ENCODE assay signal across 14 mouse cellular contexts in the genomic region with DNA sequence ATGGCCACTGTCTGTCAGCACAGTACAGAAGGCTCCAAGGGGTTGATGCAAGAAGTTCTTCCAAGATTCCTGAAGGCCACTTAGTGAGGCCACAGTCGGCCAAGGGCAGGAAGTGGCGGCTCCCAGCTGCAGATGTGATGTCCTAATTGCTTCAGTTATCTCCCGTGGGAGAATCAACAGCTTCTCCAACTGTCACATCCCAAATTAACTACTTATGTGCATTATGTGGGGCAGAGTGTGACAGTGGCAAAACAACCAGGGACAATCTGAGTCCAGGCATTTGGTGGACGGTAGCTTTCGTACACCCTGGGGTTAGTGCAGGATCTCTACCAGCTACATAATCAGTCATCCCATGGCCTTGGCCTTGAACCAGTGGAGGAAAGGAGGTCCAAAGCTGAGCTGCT.
A peak's percentile ranks its signal among the peaks of the same experiment; 100 is the strongest.
DNase-seq lines count a peak whose midpoint lies in the region; ATAC-seq lines count a peak whose summit lies in the region.
"Had no signal": no experiment of that assay in that cellular context is flagged by ENCODE, and none has a peak within 500 bp of the region (broad histone marks: within the 10 kb centered on the region; RNA-seq: fewer than 3 reads in every experiment).

No protein-coding gene starts in this region.

- no peak for ATAC-seq in heart, embryonic 11.5 days (replicated peaks; ENCODE audit: insufficient number of reproducible peaks, low FRiP score, low TSS enrichment)
- ATAC-seq in hindbrain, embryonic 13.5 days (ENCODE audit: low FRiP score), result no peak
- no peak for ATAC-seq in forebrain, embryonic 13.5 days
- ATAC-seq: inflammation-experienced regulatory T-cells, adult 6 months; midbrain, embryonic 13.5 days had no signal

- peak; percentile 97 for DNase-seq in heart, adult 11 months
- peak; percentile 53 for DNase-seq in kidney, postnatal 14 days
- DNase-seq in kidney, postnatal 36 days, result no peak
- DNase-seq in adipocyte (ENCODE audit: low spot score), result peak; percentile 69
- peak; percentile 8 to 18 for DNase-seq in gastrocnemius, adult 8-10 months (ENCODE audit: low spot score in 2 of 2)
- DNase-seq: cerebellum, adult 9-10 months; layer of hippocampus, postnatal 36 days; thymus, postnatal 14 days had no signal

- H3K27me3 ChIP-seq in heart, embryonic 11.5 days (ENCODE audit: control insufficient read depth, insufficient read depth, low read length), result no peaks in the 10 kb centered on the region
- no peaks in the 10 kb centered on the region for H3K27me3 ChIP-seq in hindbrain, embryonic 13.5 days
- H3K27me3 ChIP-seq in forebrain, embryonic 13.5 days, result no peaks in the 10 kb centered on the region
- H3K27me3 ChIP-seq: limb, embryonic 13.5 days; midbrain, embryonic 13.5 days had no signal

- no peak overlapping the region for H3K4me3 ChIP-seq in heart, embryonic 11.5 days (ENCODE audit: low read depth, low read length)
- H3K4me3 ChIP-seq in hindbrain, embryonic 13.5 days, result no peak overlapping the region
- H3K4me3 ChIP-seq in forebrain, embryonic 13.5 days, result no peak overlapping the region
- H3K4me3 ChIP-seq: limb, embryonic 13.5 days; midbrain, embryonic 13.5 days had no signal

- H3K9me3 ChIP-seq in heart, embryonic 11.5 days (replicated peaks; ENCODE audit: control insufficient read depth, low read length), result no peaks in the 10 kb centered on the region
- no peaks in the 10 kb centered on the region for H3K9me3 ChIP-seq in hindbrain, embryonic 13.5 days
- H3K9me3 ChIP-seq in forebrain, embryonic 13.5 days (replicated peaks), result no peaks in the 10 kb centered on the region
- H3K9me3 ChIP-seq: limb, embryonic 13.5 days; midbrain, embryonic 13.5 days had no signal

- H3K27ac ChIP-seq in heart, embryonic 11.5 days (ENCODE audit: low read depth, low read length), result no peak overlapping the region
- no peak overlapping the region for H3K27ac ChIP-seq in hindbrain, embryonic 13.5 days
- no peak overlapping the region for H3K27ac ChIP-seq in forebrain, embryonic 13.5 days
- H3K27ac ChIP-seq: limb, embryonic 13.5 days; midbrain, embryonic 13.5 days had no signal

- no peaks in the 10 kb centered on the region; the same call in 1 of the 2 replicates for H3K4me1 ChIP-seq in heart, embryonic 11.5 days (ENCODE audit: control insufficient read depth, insufficient read depth, low read length)
- no peaks in the 10 kb centered on the region for H3K4me1 ChIP-seq in hindbrain, embryonic 13.5 days (replicated peaks)
- H3K4me1 ChIP-seq in forebrain, embryonic 13.5 days, result no peaks in the 10 kb centered on the region
- H3K4me1 ChIP-seq: limb, embryonic 13.5 days; midbrain, embryonic 13.5 days had no signal

- no peak overlapping the region for H3K9ac ChIP-seq in heart, embryonic 11.5 days (ENCODE audit: low read depth, low read length)
- no peak overlapping the region for H3K9ac ChIP-seq in hindbrain, embryonic 13.5 days
- no peak overlapping the region for H3K9ac ChIP-seq in forebrain, embryonic 13.5 days
- H3K9ac ChIP-seq: limb, embryonic 13.5 days; midbrain, embryonic 13.5 days had no signal

- no peaks in the 10 kb centered on the region for H3K36me3 ChIP-seq in heart, embryonic 11.5 days (ENCODE audit: control insufficient read depth, insufficient read depth, low read length)
- no peaks in the 10 kb centered on the region for H3K36me3 ChIP-seq in hindbrain, embryonic 13.5 days
- no peaks in the 10 kb centered on the region for H3K36me3 ChIP-seq in forebrain, embryonic 13.5 days (ENCODE audit: poor library complexity, severe bottlenecking)
- H3K36me3 ChIP-seq: limb, embryonic 13.5 days; midbrain, embryonic 13.5 days had no signal

- WGBS in heart, embryonic 11.5 days (ENCODE audit: insufficient replicate concordance), result 41% methylated on average over 5 of the region's 5 CpGs
- 72% methylated on average over 5 of the region's 5 CpGs for WGBS in hindbrain, embryonic 13.5 days
- WGBS in forebrain, embryonic 13.5 days, result 82% methylated on average over 5 of the region's 5 CpGs

- H3K4me2 ChIP-seq in heart, embryonic 11.5 days, result no peak overlapping the region
- no peak overlapping the region for H3K4me2 ChIP-seq in hindbrain, embryonic 13.5 days
- no peak overlapping the region for H3K4me2 ChIP-seq in forebrain, embryonic 13.5 days
- H3K4me2 ChIP-seq: limb, embryonic 13.5 days; midbrain, embryonic 13.5 days had no signal

Comparison
In these comparisons a context has a peak if more than half of its experiments do, and no peak if none do; other contexts are left out.
1. DNase-seq: peak in heart, adult 11 months (single experiment), kidney, postnatal 14 days (single experiment), adipocyte (single experiment) and gastrocnemius, adult 8-10 months (2 of 2); none in kidney, postnatal 36 days (0 of 2).